ENCODE assay signal across 8 mouse cellular contexts in the genomic region with DNA sequence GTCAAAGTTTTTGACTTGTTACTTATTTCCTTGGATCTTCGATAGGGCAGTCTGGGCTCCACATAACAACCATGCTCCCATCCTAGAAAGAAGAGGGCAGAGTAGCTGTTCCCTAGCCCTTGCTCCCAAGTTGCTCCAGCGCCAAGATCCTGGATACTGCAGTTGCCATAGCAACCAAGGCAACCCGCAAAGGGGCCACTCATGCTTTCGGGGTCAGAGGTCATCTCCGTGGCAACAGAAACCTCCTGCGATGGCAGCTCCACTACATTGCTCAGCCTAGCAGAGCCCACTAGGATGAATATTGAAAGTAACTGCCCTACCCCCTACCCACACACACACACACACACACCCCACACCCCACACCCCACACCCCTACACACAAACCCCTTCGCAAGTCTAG. TPM values are rescaled to one million over a fixed set of nuclear protein-coding genes. Genes with fewer than 3 reads are reported as not detected.
A peak's percentile ranks its signal among the peaks of the same experiment; 100 is the strongest.
DNase-seq lines count a peak whose midpoint lies in the region; ATAC-seq and TF ChIP-seq lines count a peak whose summit lies in the region.

No protein-coding gene starts in this region.

- no peaks in the 10 kb centered on the region for H3K36me3 ChIP-seq in hindbrain, embryonic 15.5 days
- H3K36me3 ChIP-seq in midbrain, embryonic 13.5 days: no peaks in the 10 kb centered on the region

- no peak overlapping the region for H3K9ac ChIP-seq in hindbrain, embryonic 15.5 days
- no peak overlapping the region for H3K9ac ChIP-seq in midbrain, embryonic 13.5 days (replicated peaks)

- H3K27me3 ChIP-seq in hindbrain, embryonic 15.5 days: no peaks in the 10 kb centered on the region
- H3K27me3 ChIP-seq in midbrain, embryonic 13.5 days: peaks cover 11% of the 10 kb centered on the region; the same call in 1 of the 2 replicates

- ATAC-seq in hindbrain, embryonic 15.5 days (ENCODE audit: low FRiP score, low read depth): peak; percentile 95
- ATAC-seq in midbrain, embryonic 13.5 days: peak; percentile 99

- WGBS in hindbrain, embryonic 15.5 days: 5% methylated on average over 7 of the region's 7 CpGs
- 2% methylated on average over 7 of the region's 7 CpGs for WGBS in midbrain, embryonic 13.5 days
- 20% methylated on average over 7 of the region's 7 CpGs for WGBS in lung, adult 2 months

- H3K4me3 ChIP-seq in left cerebral cortex, adult 2 months: no peak overlapping the region
- H3K4me3 ChIP-seq in hindbrain, embryonic 15.5 days: no peak overlapping the region
- H3K4me3 ChIP-seq in midbrain, embryonic 13.5 days (replicated peaks): no peak overlapping the region
- no peak overlapping the region for H3K4me3 ChIP-seq in lung, adult 2 months (replicated peaks; ENCODE audit: extremely low read depth, low read depth, low read length)

- peak; percentile 31 to 45 for DNase-seq in left cerebral cortex, adult 2 months (ENCODE audit: extremely low spot score in 1 of 2, low spot score in 2 of 2)
- DNase-seq in left cerebral cortex, adult 11 months (ENCODE audit: low spot score): no peak
- peak; percentile 97 for DNase-seq in embryo, embryonic 10 days (ENCODE audit: low spot score)
- DNase-seq in yolk sac, embryonic 10.5 days (ENCODE audit: low spot score): peak; percentile 58
- no peak for DNase-seq in spleen, postnatal 36 days (ENCODE audit: low spot score in 2 of 2)
- DNase-seq in lung, adult 2 months: no peak

- no peak for TF ChIP-seq CTCF in left cerebral cortex, adult 2 months (IDR thresholded peaks at IDR 0.05)
- no peak for TF ChIP-seq CTCF in lung, adult 2 months (IDR thresholded peaks at IDR 0.05; ENCODE audit: insufficient read depth, low read length)

- H3K4me1 ChIP-seq in hindbrain, embryonic 15.5 days (replicated peaks): peaks cover 24% of the 10 kb centered on the region
- peaks cover 21% of the 10 kb centered on the region for H3K4me1 ChIP-seq in midbrain, embryonic 13.5 days (replicated peaks)
- no peaks in the 10 kb centered on the region for H3K4me1 ChIP-seq in lung, adult 2 months (ENCODE audit: control insufficient read depth, insufficient read depth, low read length)

- TF ChIP-seq POLR2A in lung, adult 2 months (IDR thresholded peaks at IDR 0.05; ENCODE audit: borderline replicate concordance, extremely low read depth, low read depth, low read length): no peak

- peak overlapping the region; percentile 30 for H3K4me2 ChIP-seq in hindbrain, embryonic 15.5 days
- H3K4me2 ChIP-seq in midbrain, embryonic 13.5 days (replicated peaks): peak overlapping the region; percentile 7

- no peak overlapping the region for H3K27ac ChIP-seq in left cerebral cortex, adult 2 months
- peak overlapping the region; percentile 37 for H3K27ac ChIP-seq in hindbrain, embryonic 15.5 days (replicated peaks)
- H3K27ac ChIP-seq in midbrain, embryonic 13.5 days: no peak overlapping the region

- H3K9me3 ChIP-seq in hindbrain, embryonic 15.5 days: no peaks in the 10 kb centered on the region
- H3K9me3 ChIP-seq in midbrain, embryonic 13.5 days: no peaks in the 10 kb centered on the region

- intact Hi-C loops in left cerebral cortex, adult 2 months (cut with DNase I): loop anchor here (10.0 kb wide), 3 partner anchors 195 to 445 kb away; no protein-coding TSS in a partner anchor

RNA-seq across cellular contexts. Expression of a gene that starts 7.2 kb away (rescaled TPM):
- 10 to 100 TPM; 54.7 to 55.1 TPM for total RNA-seq in left cerebral cortex, adult 2 months (2021)
- 31.9 TPM in 2 replicates for polyA plus RNA-seq in hindbrain, embryonic 15.5 days (2015; fragmentation: Nextera tagmentation; extraction: Ambion mirVana)
- 19.2 and 20.5 TPM in 2 replicates for polyA plus RNA-seq in midbrain, embryonic 13.5 days (2015; fragmentation: Nextera tagmentation; extraction: Ambion mirVana)
- polyA plus RNA-seq in lung, adult 2 months (2012; rRNA removed): 0.06 TPM in 1 of 2 replicates, not detected in the other

Comparison
In these comparisons a context has a peak if more than half of its experiments do, and no peak if none do; other contexts are left out.
1. DNase-seq: peak in left cerebral cortex, adult 2 months (2 of 2), embryo, embryonic 10 days (single experiment) and yolk sac, embryonic 10.5 days (single experiment); none in left cerebral cortex, adult 11 months (single experiment), spleen, postnatal 36 days (0 of 2) and lung, adult 2 months (single experiment).
2. RNA of a gene that starts 7.2 kb away (polyA plus RNA-seq): 31.9 TPM in hindbrain, embryonic 15.5 days and 19.2 to 20.5 TPM in midbrain, embryonic 13.5 days; 0.06 TPM in lung, adult 2 months; every median in the first group is over 10 times any median in the second.